ENCODE assay signal across 11 mouse cellular contexts in the genomic region with DNA sequence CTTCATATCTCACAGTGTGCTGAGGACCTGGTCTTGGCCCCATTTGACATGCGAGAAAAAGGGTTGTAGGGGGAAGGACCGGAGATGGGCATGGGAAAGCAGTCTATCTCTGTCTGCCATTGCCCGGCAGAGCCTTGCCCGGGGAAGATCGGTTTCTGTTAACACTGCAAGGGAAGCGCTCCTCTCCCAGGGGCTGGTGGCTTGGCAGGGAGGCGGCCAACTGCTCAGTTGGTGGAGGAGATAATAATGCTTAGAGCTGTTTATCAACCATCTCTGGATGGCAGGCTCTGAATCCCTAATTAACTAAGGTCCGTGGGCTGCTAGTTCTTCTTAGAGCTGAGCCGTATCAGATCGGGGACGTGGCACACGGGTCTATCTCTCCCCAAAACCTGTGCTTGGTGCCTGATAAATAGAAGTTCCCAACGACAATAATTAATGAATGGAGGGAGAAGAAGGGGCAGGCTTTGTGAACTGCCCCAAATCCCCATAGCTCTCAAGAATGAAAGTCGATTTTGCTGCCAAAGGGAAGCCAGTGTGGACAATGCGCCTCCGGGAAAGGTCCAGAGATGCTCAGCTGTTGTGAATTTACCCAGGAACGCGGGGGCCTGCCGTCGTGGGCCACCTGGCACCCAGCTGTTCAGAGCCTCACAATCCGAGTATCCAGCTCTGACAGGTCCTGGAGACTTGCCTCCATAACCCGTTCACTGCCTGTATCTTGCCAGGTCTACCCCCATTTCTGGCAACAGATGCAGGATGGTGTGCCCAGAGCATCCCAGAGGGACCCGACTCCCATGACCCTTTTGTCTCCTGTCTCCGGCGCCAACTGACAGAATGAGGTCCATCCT.
DNase-seq lines count a peak whose midpoint lies in the region; ATAC-seq and TF ChIP-seq lines count a peak whose summit lies in the region.
"Had no signal": no experiment of that assay in that cellular context is flagged by ENCODE, and none has a peak within 500 bp of the region (broad histone marks: within the 10 kb centered on the region; RNA-seq: fewer than 3 reads in every experiment).

No protein-coding gene starts in this region.

- intact Hi-C loops in left cerebral cortex, postnatal 4 days (cut with DNase I), result no loop called here

- TF ChIP-seq POLR2A in limb, embryonic 14.5 days (IDR thresholded peaks at IDR 0.05; ENCODE audit: borderline replicate concordance, extremely low read depth, insufficient read depth, insufficient read length), result no peak

- ATAC-seq in limb, embryonic 14.5 days (ENCODE audit: low FRiP score, low read depth), result peak; percentile 75
- ATAC-seq in stomach, postnatal 0 days (ENCODE audit: low FRiP score, low TSS enrichment), result no peak
- ATAC-seq: lung, postnatal 0 days had no signal

- H3K27ac ChIP-seq in limb, embryonic 14.5 days (replicated peaks; ENCODE audit: low read depth, low read length), result no peak overlapping the region
- H3K27ac ChIP-seq in stomach, postnatal 0 days (replicated peaks), result no peak overlapping the region

- peak; percentile 41 to 47 for DNase-seq in cerebellum, postnatal 14 days
- no peak for DNase-seq in cerebellum, adult 9-10 months
- peak; percentile 76 for DNase-seq in left cerebral cortex, postnatal 4 days
- DNase-seq in left cerebral cortex, adult 11 months (ENCODE audit: low spot score), result no peak
- DNase-seq in forelimb bud, embryonic 11.5 days (ENCODE audit: low read depth, low spot score), result peak; percentile 36
- DNase-seq in limb, embryonic 14.5 days (ENCODE audit: low spot score), result peak; percentile 61
- DNase-seq in stomach, postnatal 0 days (ENCODE audit: low spot score), result no peak
- no peak for DNase-seq in heart, postnatal 4 days
- DNase-seq: heart, postnatal 14 days; kidney, adult 2 months had no signal

- TF ChIP-seq CTCF in stomach, postnatal 0 days (IDR thresholded peaks at IDR 0.05; ENCODE audit: low read depth), result no peak

- no peaks in the 10 kb centered on the region for H3K9me3 ChIP-seq in limb, embryonic 14.5 days (ENCODE audit: control insufficient read depth, low read length)
- no peaks in the 10 kb centered on the region for H3K9me3 ChIP-seq in stomach, postnatal 0 days (ENCODE audit: control insufficient read depth, low read length)

- peaks cover 14% of the 10 kb centered on the region for H3K4me1 ChIP-seq in limb, embryonic 14.5 days (ENCODE audit: control insufficient read depth, insufficient read depth, low read length)
- H3K4me1 ChIP-seq in stomach, postnatal 0 days (replicated peaks; ENCODE audit: control insufficient read depth, insufficient read depth), result no peaks in the 10 kb centered on the region

- WGBS in limb, embryonic 14.5 days, result 65% methylated on average over 25 of the region's 25 CpGs
- 73% methylated on average over 25 of the region's 25 CpGs for WGBS in stomach, postnatal 0 days

- H3K27me3 ChIP-seq in limb, embryonic 14.5 days (ENCODE audit: control insufficient read depth, insufficient read depth, low read length), result no peaks in the 10 kb centered on the region
- no peaks in the 10 kb centered on the region for H3K27me3 ChIP-seq in stomach, postnatal 0 days (ENCODE audit: control insufficient read depth, insufficient read depth, low read length)

- no peak overlapping the region for H3K4me3 ChIP-seq in limb, embryonic 14.5 days (replicated peaks; ENCODE audit: low read length)
- H3K4me3 ChIP-seq in stomach, postnatal 0 days (ENCODE audit: low read depth, low read length), result no peak overlapping the region

- no peak overlapping the region for H3K4me2 ChIP-seq in limb, embryonic 14.5 days (replicated peaks; ENCODE audit: low read depth, low read length, severe bottlenecking)
- H3K4me2 ChIP-seq in stomach, postnatal 0 days (replicated peaks; ENCODE audit: low read depth), result no peak overlapping the region

- H3K36me3 ChIP-seq in limb, embryonic 14.5 days (ENCODE audit: control insufficient read depth, insufficient read depth, low read length), result no peaks in the 10 kb centered on the region
- H3K36me3 ChIP-seq in stomach, postnatal 0 days (ENCODE audit: control insufficient read depth, insufficient read depth, low read length), result no peaks in the 10 kb centered on the region

- no peak for TF ChIP-seq EP300 in stomach, postnatal 0 days (optimal IDR thresholded peaks at IDR 0.05)

- H3K9ac ChIP-seq in limb, embryonic 14.5 days (ENCODE audit: low read depth, low read length, severe bottlenecking), result no peak overlapping the region
- H3K9ac ChIP-seq in stomach, postnatal 0 days (ENCODE audit: low read length), result no peak overlapping the region

Comparison
In these comparisons a context has a peak if more than half of its experiments do, and no peak if none do; other contexts are left out.
1. DNase-seq: peak in cerebellum, postnatal 14 days (2 of 2), left cerebral cortex, postnatal 4 days (single experiment), forelimb bud, embryonic 11.5 days (single experiment) and limb, embryonic 14.5 days (single experiment); none in cerebellum, adult 9-10 months (single experiment), left cerebral cortex, adult 11 months (single experiment), stomach, postnatal 0 days (single experiment) and heart, postnatal 4 days (single experiment).